Mouse (Mus musculus): Measurements from ENCODE around the gene Cnst. TPM values are rescaled to one million over a fixed set of nuclear protein-coding genes. Genes with fewer than 3 reads are reported as not detected.
A peak's percentile ranks its signal among the peaks of the same experiment; 100 is the strongest.

Cnst gene
- total RNA-seq (2022): 10 to 100 TPM; 30.5 to 35.9 (median 31.9) TPM

DNA sequence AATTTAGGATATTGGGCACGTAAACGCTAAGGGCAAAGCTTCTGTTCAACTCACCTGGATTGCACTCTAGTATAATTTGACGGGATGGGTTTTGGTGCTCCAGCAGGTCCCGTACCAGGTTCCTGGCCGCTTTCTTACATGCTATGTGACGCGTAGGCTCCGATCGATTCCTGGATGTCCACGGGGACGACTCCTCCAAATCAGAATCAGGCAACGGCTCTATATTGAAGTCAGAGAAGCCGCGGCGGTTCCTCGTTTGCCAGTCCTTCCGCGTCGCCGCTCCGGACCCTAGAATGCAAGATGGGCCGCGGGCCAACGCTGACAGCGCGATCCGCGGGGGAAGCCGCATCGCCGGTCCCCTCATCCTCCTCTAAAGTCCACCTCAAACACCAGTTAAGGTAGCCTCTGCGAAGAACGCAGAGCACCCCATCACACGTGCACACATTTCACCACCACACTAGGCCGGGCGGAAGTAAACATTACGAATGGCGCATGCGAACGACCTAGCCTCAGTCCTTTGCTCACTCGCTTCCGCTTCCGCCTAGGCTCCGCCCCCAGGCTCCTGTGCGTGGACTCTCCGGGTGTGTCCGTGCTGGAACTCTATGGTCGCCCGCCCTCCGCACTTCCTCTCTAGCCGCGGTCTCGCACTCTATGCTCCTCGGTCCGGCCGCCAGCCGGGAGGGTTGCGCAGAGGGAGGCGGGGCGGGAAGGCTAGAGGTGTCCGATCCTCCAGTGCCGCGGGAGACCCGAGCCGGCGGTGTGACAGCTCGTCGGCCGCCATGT, at the start of gene Cnst, which contains the start of gene Tfb2m:
Gene Cnst (plus strand): TSS at position 603 of the 783 bp plus-strand sequence.
Gene Tfb2m (minus strand): TSS at position 500 of the 783 bp plus-strand sequence.
- DNase-seq (ENCODE audit: low spot score in 2 of 2): peak; percentile 97 to 98

DNA sequence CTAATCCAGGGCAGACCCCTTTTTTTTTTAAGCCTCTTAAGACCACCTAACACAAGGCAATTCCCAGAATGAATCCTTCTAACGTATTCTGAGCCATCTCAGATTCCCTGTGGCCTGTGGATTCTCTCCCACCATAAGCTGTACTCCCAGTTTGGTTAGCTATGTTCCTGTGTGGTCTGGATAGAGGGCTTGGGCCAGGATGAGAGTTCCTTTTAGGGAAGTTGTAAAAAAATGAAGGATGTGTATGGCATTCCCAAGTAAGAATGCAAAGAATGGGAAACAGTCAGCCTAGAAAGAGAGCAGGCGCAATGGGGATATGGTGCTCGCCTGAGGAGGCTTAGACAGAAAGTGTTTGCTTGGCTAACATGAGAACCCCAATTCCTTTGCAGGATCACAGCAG, 46.9 kb upstream of the Cnst start:
- no peak for DNase-seq (ENCODE audit: low spot score in 2 of 2)

DNA sequence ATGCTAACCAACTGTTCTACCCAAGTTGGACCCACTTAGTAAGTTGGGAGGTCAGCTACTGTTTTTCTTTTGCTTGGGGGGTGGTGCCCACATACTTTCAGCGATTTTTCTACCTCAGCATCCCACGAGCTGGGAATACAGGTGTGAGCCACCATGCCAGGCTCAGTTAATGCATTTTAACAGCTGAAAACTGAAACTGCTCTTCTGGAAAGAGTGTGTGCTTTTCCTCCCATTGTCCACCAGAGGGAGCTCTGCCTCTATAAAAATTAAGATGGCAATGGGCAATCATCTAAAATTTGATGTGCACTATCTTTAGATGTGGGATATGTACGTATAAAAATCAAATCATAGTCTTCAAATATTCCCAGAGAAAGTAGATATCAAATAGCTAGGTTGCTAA, 43.6 kb upstream of the Cnst start:
- no peak for DNase-seq (ENCODE audit: low spot score in 2 of 2)

DNA sequence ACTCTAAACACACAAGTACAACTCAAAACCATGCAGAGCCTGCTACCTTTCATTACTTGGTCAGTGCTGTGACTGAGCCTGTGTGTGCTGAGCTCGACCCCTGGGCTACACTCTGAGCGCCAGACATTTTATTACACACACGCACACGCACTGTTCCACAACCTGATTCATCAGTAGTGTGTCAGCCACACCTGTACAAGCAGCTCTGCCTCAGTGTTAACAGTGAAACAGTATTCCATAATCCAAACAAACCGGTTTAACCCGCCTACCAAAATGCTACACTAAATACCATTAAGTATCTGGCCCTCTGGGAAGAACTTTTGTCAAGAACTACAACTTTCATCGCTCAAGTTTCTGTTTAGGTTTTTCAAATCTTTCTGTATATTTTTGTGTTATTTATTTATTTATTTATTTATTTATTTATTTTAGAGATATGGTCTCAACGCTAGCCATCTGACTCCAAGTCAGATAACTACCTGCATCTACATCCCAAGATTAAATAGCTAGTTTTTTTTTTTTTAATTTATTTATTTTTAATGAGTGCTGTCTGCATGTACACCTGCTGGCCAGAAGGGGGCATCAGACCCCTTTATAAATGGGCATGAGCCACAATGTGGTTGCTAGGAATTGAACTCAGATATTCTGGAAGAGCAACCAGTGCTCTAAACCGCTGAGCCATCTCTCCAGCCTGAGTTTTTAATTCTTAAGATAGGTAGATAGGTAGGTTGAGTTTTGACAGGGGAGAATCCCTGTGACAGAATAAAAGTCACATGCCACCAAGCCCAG, 39.4 kb upstream of the Cnst start:
- DNase-seq (ENCODE audit: low spot score in 2 of 2): no peak

DNA sequence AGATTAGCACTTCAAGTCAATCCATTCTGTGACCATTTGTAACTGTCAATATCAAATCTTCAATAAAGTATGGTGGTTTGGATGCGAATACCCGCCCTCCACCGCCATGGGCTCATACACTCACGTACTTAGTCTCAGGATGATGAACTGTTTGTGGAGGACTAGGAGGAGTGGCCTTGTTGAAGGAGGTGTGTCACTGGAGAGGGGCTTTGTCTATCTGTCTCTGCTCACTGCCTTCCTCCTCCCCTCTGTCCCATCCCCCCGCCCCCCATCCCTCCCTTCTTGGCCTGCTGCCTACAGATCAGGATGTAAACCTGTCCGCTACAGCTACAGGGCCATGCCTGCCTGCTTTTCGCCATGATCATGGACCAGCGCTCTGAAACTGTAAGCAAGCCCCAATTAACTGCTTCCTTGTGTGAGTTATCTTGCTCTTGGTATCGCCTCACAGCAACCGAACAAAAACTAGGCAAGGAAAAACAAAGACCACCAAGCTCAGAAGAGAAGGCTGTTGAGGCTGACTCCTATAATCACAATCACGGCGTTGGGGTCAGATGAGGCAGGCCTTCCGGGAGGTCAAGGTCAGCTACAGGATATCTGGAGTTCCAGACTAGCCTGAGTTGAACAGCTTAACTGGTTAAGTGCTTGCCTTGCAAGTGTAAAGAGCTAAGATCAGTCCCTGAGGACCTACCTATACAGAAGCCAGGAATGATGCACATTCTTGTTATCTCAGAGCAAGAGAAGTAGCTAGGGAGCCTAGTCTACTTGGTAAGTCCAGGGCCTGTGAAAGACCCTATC, 35.4 kb upstream of the Cnst start:
- no peak for DNase-seq (ENCODE audit: low spot score in 2 of 2)

DNA sequence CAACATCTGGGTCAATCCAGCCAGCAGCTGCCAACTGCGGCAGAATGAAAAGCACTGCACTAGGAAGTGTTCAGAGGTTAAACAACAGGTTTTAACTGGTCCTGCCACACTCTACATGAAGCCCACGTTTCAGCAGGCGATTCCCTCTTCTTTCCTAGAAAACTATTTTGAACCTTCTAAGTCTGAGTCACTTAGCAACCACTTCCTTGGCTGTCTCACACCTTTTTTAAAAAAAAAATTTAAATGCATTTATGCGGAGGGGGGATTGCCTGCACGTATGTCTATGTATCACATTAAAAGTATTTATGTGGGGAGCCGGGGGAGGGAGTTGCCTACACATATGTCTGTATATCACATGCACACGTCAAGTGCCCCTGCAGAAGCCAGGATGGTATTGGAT, 34.3 kb upstream of the Cnst start:
- no peak for DNase-seq (ENCODE audit: low spot score in 2 of 2)

DNA sequence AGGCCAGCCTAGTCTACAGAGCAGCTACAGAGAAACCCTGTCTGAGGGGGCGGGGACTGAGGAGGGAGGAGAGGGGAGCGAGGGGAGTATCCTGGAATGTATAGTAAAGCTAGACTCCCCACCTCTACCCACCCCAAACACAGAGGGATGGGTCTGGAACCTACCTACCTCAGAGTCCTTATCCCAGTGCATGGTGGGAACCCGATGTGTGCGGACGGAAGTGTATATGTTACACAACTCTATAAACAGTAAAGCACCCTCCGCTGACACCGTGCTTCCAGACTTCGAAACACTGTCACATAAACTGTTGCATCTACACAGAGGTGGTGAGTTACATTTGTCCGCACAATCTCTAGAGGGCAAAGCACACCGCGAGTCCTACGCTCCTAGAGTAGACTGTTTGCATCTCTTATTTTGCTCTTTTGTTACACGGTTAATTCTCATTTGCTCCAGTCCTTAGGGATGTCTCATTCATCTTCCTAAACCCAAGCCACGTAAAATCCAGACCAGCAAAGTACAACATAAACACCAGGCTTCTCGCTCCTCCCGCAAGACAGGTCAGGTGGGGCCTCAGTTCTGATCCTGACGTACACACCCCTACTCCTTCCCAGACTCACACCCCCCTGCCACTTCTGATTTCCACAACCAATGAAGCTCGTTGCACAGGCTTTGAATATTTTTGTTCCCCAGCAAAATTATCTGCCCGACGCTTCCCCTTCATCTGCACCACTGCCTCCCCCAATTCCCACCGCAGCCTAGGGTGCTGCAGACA, 29.0 kb upstream of the Cnst start:
- no peak for DNase-seq (ENCODE audit: low spot score in 2 of 2)

DNA sequence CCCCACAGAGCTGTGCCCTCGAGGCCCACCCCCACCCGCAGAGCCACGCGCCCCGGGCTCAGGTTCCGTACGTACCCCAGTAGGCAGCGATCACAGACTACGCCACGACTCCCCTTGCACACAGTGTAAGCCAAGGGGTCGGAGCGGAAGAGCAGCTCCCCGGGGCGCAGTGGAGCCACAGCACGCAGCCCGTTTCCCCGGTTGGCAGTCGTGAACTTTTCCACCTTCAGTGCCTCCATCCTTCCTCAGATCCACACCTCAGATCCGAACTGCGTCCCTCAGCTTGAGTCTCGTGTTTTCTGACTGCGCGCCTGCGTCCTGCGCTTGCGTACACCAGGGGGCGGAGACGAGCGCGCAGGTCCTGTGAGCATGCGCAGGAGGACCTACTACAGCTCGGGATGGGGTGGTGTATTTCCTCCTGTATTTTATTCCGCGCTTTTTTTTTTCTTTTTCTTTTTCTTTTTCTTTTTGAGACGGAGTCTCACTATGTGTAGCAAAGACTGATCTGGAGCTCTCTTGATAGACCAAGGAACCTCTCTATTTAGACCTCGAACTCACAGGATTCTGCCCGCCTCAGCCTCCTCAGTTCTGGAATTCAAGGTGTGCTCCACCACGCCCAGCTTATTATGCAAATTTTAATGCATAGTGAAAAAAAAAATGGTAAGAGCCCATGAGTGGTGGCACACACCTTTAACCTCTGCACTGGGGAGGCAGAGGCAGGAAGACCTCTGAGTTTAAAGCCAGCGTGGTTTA, 28.3 kb upstream of the Cnst start, which contains the start of gene Smyd3:
Gene Smyd3 (minus strand): TSS at position 329 of the 753 bp plus-strand sequence.
- DNase-seq (ENCODE audit: low spot score in 2 of 2): peak; percentile 73 to 83

DNA sequence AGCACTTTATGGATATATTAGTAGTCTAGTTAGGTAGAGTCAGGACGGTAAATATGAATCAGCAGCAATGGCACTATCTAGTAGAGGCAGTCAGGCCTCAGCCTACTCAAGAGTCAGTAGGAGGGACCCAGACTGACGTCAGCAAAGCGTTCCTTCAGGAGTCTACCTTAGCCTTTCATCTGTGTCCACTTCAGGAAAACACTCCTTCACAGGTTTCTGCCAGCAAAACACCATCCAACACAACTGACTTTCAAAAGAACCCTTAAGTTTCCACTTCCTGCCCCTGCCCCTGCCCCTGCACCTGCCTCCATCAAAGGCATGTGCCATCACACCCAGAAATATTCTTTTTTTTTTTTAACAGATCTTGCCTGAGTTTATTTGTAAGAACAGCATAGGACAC, 26.3 kb upstream of the Cnst start:
- DNase-seq (ENCODE audit: low spot score in 2 of 2): no peak

DNA sequence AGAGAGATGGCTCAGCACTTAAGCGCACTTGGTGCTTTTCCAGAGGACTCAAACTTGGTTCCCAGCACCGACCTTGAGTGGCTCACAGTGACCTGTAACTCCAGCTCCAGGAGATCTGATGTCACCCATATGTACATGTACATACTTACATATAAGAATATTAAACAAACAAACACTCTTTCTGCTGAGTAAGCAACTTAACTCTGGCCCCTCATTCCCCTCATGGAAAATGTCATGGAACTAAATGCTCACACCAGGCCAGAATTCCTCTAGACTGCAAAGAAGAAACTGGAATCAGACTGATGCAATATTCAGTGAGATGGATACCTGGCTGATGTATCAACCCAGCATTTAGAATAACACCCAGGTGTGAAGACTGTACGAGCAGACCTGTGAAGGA, 7.1 kb upstream of the Cnst start:
- no peak for DNase-seq (ENCODE audit: low spot score in 2 of 2)

DNA sequence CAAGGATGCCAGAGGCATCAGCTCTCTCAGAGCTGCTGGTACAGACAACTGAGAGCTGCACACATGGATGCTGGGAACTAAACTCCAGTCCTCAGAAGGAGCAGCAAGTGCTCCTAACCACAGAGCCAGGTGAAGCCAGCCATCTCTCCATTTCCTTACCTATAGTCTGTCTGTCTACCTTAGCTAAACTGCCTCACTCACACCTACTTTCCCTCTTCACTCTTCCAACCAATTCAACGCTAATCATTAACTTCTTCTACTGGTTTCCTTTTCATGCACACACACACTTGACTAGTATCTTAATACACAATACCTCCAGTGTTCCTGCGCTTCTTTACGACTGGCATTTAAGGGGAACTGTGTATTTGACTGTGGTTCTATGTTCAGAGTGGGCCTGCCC, 6.3 kb upstream of the Cnst start:
- no peak for DNase-seq (ENCODE audit: low spot score in 2 of 2)

DNA sequence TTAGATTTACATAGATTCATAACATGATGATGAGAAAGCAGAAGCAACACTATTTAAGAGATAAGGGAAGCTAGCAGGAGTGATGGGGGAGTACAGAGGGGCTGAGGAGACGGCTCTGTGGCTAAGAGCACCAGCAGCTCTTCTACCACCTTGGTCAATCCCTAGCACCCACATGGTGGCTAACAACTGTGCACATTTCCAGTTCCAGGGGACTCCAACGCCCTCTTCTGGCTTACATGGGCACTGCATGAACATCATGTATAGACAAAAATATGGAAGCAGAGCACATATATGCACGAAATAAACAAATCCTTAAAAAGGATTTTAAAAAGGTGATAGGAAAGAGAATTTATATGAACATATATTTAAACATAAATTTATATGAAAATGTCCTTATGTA, 4.7 kb upstream of the Cnst start:
- no peak for DNase-seq (ENCODE audit: low spot score in 2 of 2)

DNA sequence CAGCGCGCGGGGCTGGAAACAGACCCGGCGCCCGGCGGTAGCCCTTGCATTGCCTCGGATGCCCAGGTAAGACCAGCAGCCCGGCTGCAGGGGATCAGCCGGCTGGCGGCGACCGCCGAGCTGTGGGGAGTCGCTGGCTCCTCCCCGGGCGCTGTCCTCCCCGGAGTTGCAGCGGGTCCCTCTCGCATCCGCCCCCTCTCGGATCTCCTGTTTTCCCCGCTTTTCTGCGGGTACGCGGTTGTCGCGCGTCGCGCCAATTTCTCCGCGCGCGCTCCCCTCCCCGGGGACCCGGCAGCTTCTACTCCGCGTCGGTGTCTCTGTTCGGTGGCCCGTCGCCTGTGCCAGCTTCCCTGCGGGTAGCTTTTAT, 364 bp downstream of the Cnst start:
- no peak for DNase-seq (ENCODE audit: low spot score in 2 of 2)

DNA sequence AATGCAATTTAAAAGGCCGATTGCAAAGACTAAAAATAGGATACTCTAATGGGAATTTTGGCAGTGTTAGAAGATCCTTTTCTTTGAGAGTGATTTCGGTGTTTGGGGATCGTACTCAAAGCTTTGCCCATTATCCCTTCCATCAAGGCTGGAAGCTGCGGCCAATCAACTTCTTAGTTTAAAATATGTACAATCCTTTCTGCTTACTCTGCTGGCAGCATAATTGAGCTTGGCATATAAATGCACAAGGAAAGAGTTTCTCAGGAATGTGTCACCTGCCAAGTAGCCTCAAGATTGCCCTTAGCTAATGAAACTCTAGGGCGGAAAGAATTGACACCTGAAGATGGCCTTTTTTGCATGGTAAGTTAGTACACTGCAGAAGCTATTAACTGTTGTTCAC, 1.0 kb downstream of the Cnst start:
- DNase-seq (ENCODE audit: low spot score in 2 of 2): no peak

DNA sequence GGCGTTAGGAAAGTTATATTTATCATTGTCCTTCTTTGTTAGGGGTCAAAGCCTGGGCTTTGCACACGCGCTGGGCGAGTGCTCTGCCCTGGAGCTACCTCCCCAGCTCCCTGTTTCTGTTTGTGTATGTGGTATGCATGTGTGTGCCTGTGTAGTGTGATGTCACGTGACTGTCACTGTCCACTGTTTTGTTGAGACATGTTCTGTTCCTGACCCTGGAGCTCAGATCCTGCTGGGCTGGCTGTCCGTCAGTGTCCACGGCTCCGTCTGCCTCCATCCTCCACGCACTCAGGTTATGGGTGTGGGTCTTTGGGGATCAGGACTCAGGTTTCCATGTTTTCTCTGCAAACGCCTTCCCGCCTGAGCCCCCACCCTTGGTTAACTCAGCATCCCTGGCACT, 2.0 kb downstream of the Cnst start:
- no peak for DNase-seq (ENCODE audit: low spot score in 2 of 2)

DNA sequence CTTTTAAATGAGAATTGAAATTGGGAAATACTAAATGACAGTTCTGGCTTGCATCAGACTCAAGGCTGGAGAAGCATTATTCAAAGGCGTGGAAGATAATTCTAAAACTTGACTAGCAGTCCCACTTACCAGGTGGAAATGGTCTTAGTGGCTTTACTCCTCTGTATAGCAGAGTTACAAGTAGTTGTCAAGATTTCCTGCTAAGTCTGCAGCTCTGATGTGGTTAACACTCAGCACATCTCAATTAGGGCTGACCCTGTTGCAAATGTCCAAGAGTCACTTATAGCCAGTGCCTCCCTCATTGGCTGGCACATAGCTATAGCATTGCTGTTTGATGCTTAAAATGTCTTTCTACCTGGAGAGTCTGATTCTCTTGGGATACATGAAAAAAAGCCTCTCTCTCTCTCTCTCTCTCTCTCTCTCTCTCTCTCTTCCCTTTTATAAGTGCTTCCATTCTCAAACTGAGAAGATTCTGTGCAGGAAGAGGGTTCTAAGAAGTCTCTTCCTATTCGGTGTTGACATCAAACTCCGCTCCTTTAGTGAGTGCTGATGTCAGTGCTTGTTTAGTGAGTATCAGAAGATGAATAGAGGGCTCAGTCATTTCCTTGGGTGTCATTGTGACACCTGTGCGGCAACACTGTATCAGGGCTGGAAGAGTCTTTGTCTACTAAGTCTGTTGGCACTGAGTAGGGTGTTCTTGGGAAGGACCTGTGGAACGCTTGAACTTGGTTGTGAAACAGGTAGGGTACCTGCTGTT, 3.0 kb downstream of the Cnst start:
- DNase-seq (ENCODE audit: low spot score in 2 of 2): no peak

DNA sequence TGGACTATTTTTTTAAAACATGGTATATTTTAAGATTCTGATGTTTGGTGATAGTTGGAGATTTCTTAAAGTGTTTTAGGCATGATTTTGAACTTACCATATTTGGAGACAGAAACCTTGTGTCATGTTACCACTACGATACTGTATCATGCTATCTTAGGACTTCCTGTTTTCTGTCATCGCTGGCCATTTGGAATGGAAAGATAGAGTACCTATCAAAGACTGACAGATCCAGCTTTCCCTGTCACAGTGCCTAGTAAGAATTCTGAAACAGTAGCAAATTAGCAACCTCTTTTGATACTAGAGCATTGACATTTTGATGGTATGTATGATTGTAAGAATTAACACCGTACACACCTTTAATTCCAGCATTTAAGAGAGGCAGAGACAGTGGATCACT, 5.2 kb downstream of the Cnst start:
- DNase-seq (ENCODE audit: low spot score in 2 of 2): no peak

DNA sequence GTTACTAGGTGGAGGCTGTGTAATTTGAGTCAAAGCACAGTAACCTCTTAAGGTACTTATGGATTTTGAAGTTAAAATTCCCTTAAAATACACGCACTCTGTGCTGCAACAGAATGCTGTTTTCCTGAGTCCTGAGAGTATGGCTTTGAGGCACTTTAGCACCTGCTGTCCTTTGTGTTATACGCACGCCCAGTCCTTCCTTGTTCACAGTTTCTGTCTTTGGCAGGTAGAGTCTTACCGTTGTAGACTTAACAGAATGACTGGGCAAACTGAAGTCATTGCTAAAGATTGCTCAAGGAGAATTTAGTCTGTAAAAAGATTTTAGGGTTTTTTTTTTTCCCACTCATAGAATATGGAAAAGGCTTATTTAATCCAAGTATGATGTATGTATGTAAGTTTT, 5.8 kb downstream of the Cnst start:
- no peak for DNase-seq (ENCODE audit: low spot score in 2 of 2)

DNA sequence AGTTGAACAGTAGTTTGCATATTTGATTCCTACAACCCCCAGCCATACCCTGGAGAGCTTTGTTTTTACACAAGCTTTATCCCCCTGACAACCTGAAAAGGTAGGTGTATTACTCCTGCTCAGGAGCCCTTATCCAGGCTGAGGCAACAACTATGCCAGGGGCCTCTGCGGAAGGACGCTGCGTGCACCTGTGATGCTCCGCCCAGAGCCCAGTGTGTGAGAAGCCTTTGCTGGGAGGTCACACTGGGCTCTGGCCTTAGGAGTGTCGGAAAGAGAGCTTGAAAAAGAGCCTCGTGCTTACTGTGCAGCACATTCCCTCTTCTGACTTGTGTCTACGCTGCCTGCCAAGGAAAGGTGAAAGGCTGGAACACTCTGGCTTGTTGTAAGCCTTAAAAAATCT, 6.6 kb downstream of the Cnst start:
- DNase-seq (ENCODE audit: low spot score in 2 of 2): no peak
